Mouse (Mus musculus) brain, embryonic 14.5 days (tissue): ENCODE measurements around the gene Hoxb7.

ENCODE experiments used
- CTCF ChIP-seq: fragments of 200-500 bp; IDR thresholded peaks from 2 replicates; pipeline ENCODE4 v1.5.1; 2012; ENCODE audit warnings: inconsistent platforms, mild to moderate bottlenecking, moderate library complexity, borderline replicate concordance; ENCODE audit not compliant: insufficient read depth, insufficient read length; ENCODE audit errors: extremely low read depth
- POLR2A ChIP-seq: fragments of 200-500 bp; IDR thresholded peaks from 2 replicates; pipeline ENCODE4 v1.6.1; 2012; ENCODE audit warnings: mild to moderate bottlenecking, inconsistent platforms, borderline replicate concordance; ENCODE audit not compliant: poor library complexity, insufficient read depth, insufficient read length, severe bottlenecking; ENCODE audit errors: extremely low read depth

DNA sequence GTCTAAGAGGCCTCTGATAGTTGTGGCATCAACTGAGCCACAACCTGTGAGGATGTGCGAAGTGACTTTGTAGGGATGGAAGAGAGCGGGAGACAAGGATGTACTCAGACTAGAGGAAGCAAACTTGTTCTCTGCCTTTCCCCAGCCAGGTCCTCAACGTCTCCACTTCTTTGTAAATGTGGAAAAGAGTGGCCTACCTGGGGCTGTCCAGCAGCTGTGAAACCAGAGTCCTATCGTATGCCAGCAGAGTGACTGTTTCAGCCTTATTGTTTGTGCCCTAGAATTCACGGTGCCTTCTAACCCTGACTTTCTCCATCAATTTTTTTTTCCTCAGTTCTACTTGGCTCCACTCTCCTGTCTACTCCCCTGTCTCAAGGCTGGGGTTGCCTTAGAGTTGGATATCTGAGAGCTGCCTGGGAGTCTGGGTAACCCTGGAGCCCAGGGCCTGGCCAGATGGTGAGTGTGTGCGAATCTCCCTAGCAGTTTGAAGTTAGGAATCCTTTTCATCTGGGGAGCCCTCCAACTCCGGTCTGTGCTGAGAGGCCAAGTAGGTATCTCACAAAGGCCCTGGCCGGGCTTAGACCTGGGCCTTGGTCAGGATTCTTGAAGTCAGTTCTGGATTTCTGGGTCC lies 21.9 kb upstream of the Hoxb7 start:
- TF ChIP-seq POLR2A (no peak), CTCF (no peak)
